Mouse (Mus musculus) olfactory bulb, adult 2 months (tissue): ENCODE measurements around the gene Mras.

ENCODE experiments used
- CTCF ChIP-seq: fragments of 200-500 bp; IDR thresholded peaks from 2 replicates; pipeline ENCODE4 v1.5.1; 2012; ENCODE audit warnings: low read depth, mild to moderate bottlenecking, low read length, moderate library complexity; ENCODE audit not compliant: insufficient read depth
- POLR2A ChIP-seq: fragments of 200-500 bp; IDR thresholded peaks from 2 replicates; pipeline ENCODE4 v1.6.1; 2012; ENCODE audit warnings: mild to moderate bottlenecking, low read depth, low read length, moderate library complexity; ENCODE audit not compliant: insufficient read depth

DNA sequence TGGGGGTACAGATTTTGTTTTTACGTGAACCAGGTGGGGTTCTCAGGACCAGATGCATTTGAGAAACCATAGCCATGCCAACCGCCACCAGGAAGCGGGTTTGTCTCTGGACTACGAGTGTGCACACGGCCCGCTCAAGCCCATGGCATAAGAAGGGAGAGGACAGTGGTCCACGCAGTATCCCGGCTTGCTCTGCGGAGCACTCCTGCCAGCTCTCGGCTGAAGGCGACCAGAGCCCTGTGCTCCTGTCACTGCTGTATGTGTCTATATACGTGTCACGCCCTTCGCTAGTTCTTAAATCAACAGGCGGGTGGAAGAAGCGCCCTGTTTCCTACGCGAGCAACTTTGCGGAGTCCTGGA lies 79.6 kb downstream of the Mras start:
- TF ChIP-seq POLR2A (no peak), CTCF (no peak)
